Mouse (Mus musculus) large intestine, adult 2 months (tissue): ENCODE measurements around the gene Zfy1. TPM values are rescaled to one million over a fixed set of nuclear protein-coding genes. Genes with fewer than 3 reads are reported as not detected.
"Not testable (repeated sequence)": the region's sequence is repeated elsewhere in the genome, so short reads cannot be mapped to it uniquely, and the experiment has no call there.

Experiments used
- DNase-seq: peaks from one replicate; pipeline ENCODE4 v3.0.0-alpha.2; 2012; ENCODE audit warnings: low read depth, low spot score
- WGBS: fragments of 180-500 bp; shearing (Covaris S2); methylation state at CpG from one replicate; pipeline ENCODE4 v1.1.7; 2018; 5-methylcytosine and 5-hydroxymethylcytosine counted together
- polyA plus RNA-seq: library from polyadenylated mRNA; depleted of rRNA; stranded (reverse); fragments of >200 nt; gene quantifications from 2 replicates; pipeline ENCODE4 v1.2.3, GENCODE M21; 2012; rRNA removed

The Zfy1 gene
- polyA plus RNA-seq: not detected in 2 replicates

DNA sequence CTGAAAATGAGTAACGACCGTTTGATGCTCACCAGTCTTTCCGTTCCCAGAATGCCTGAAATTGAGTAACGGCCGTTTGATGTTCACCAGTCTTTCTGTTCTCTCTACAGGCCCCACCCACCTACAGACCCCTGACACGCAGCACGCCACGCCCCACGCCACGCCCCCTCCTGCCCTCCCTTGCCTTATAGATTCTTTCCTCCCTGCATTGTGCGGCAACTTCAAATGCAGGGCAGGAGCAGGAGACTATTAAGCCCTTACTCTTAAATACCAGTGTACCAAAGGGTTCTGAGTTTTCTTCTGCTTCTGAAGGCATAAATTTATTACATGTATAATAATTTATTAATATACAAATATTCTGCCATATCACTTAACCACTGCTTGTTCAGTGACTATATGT is at the start of gene Zfy1:
Gene Zfy1 (minus strand): TSS at position 101 of the 400 bp plus-strand sequence.
- DNase-seq: not testable (repeated sequence)
- no CpG with 5 or more reads among the region's 11 CpGs for WGBS

DNA sequence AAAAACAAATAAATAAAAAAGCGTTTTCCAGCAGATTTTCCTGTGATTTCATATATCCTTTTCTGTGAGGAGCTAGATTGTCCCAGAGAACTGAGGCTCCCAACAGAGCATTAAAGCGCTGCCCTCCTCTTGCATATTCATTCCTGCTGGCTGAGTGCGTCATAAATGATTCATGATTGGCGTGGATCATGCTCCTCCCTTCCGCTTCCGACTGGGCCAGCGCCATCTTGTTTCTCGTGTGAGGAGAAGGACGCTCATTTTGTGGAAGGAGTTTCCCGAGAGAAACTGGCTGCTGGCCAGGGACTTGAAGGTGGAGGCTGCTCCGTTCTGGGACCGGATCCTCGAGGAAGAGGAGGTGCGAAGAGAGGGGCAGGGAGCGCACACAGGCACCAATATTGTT is 21.2 kb upstream of the Zfy1 start, which contains the start of gene Uba1y:
Gene Uba1y (plus strand): TSS at position 254 of the 400 bp plus-strand sequence.
- no peak for DNase-seq
- 87% methylated on average over 14 of the region's 15 CpGs for WGBS

DNA sequence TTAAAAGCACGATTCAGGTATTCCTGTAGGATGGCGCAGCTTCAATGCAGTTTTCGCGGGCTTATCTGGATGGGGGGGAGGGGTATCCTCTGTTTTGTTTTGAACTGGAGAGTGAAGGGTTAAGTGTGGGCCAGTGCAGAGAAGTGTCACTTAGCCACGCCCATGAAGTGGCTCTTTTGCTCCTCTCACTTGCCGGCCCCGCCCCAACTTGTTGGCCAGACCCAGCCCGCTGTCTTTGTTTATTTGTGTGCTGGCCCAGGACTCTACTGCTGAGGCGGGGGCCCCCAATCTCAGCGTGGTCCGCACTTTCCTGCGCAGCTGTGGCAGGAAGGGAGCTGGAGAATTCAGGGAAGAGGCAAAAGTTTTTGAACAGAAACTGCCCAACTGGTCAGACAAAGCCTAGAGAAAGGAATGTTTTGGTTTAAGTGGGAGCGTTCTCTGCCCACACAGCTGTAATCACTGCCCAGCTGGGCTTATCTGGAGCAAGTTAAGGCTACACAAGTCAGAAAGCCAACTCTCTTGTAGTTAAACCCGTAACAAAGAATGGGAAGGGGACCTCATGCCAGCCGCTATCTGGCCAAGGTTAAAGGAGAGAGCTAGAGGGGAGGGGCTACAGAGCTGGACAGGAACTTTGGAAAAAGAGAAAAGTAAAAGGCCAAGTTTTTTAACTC is 11.9 kb upstream of the Zfy1 start:
- no peak for DNase-seq
- WGBS: 2% methylated on average over 15 of the region's 15 CpGs

Other genes starting within 250 kb of the Zfy1 start
- 0.21 TPM in 1 of 2 replicates, not detected in the other for gene Uba1y, start 21.2 kb upstream of the Zfy1 start, polyA plus RNA-seq
- gene Kdm5d, start 100.4 kb upstream of the Zfy1 start, polyA plus RNA-seq: 8.4 TPM in 1 of 2 replicates, not detected in the other
- gene Eif2s3y, start 213.1 kb upstream of the Zfy1 start, polyA plus RNA-seq: 11.6 TPM in 1 of 2 replicates, not detected in the other